Mouse (Mus musculus): ENCODE data around the gene Anxa7.

GRCm38 (mm10) chr14:20436976-20437375 is 43.0 kb downstream of the Anxa7 start:
- TF ChIP-seq POLR2A (IDR thresholded peaks at IDR 0.05; ENCODE audit: insufficient read depth, low read length) (no peak), CTCF (IDR thresholded peaks at IDR 0.05; ENCODE audit: low read depth, low read length) (no peak)
